Mouse (Mus musculus) lung, embryonic 14.5 days (tissue): Measurements from ENCODE around the gene Ttc16. TPM values are rescaled to one million over a fixed set of nuclear protein-coding genes. Genes with fewer than 3 reads are reported as not detected.

Experiments
- ATAC-seq: fragments of 200-750 bp; cut with Nextera tagmentation; 2 replicates; pipeline ENCODE4 v1.8.0; 2017; ENCODE audit warnings: mild to moderate bottlenecking, moderate TSS enrichment, moderate library complexity; ENCODE audit not compliant: insufficient read depth
- DNase-seq: peaks from one replicate; pipeline ENCODE4 v3.0.0-alpha.2; 2015
- H3K27ac ChIP-seq: fragments of 300-500 bp; sonication (generic); 2 replicates; pipeline ENCODE4 v1.5.1; 2014; ENCODE audit warnings: low read depth, mild to moderate bottlenecking, moderate library complexity
- H3K27me3 ChIP-seq: fragments of 300-500 bp; sonication (generic); 2 replicates; pipeline ENCODE4 v1.6.1; 2014; ENCODE audit warnings: low read length, control low read depth; ENCODE audit not compliant: insufficient read depth
- H3K36me3 ChIP-seq: fragments of 300-500 bp; sonication (generic); 2 replicates; pipeline ENCODE4 v1.6.1; 2014; ENCODE audit warnings: control low read depth; ENCODE audit not compliant: insufficient read depth
- H3K4me1 ChIP-seq: fragments of 300-500 bp; sonication (generic); 2 replicates; pipeline ENCODE4 v1.6.1; 2014; ENCODE audit warnings: antibody characterized with exemption, control low read depth; ENCODE audit not compliant: insufficient read depth
- H3K4me2 ChIP-seq: fragments of 300-500 bp; sonication (generic); 2 replicates; pipeline ENCODE4 v1.6.1; 2014; ENCODE audit warnings: mild to moderate bottlenecking
- H3K4me3 ChIP-seq: fragments of 300-500 bp; sonication (generic); 2 replicates; pipeline ENCODE4 v1.5.1; 2014; ENCODE audit warnings: low read depth, low read length
- H3K9ac ChIP-seq: fragments of 300-500 bp; sonication (generic); 2 replicates; pipeline ENCODE4 v1.6.1; 2014
- H3K9me3 ChIP-seq: fragments of 300-500 bp; sonication (generic); 2 replicates; pipeline ENCODE4 v1.6.1; 2016; ENCODE audit warnings: low read depth, low read length, control low read depth
- CTCF ChIP-seq: IDR thresholded peaks from 2 replicates; pipeline ENCODE4 v1.5.1; 2016; ENCODE audit warnings: antibody characterized with exemption, low read depth
- WGBS: fragments of 180-500 bp; shearing (Covaris S2); extraction: QIAGEN DNeasy Blood & Tissue Kit; methylation state at CpG from one replicate; pipeline ENCODE4 v1.1.7; 2014; 5-methylcytosine and 5-hydroxymethylcytosine counted together
- polyA plus RNA-seq: library from polyadenylated mRNA; unstranded; fragments of >200 nt; fragmentation: Nextera tagmentation; extraction: Ambion mirVana; gene quantifications from 2 replicates; pipeline ENCODE4 v1.2.1, GENCODE M21; 2014

Gene Ttc16
- polyA plus RNA-seq, 1 experiment from 2014 or later: 0.33 TPM

DNA sequence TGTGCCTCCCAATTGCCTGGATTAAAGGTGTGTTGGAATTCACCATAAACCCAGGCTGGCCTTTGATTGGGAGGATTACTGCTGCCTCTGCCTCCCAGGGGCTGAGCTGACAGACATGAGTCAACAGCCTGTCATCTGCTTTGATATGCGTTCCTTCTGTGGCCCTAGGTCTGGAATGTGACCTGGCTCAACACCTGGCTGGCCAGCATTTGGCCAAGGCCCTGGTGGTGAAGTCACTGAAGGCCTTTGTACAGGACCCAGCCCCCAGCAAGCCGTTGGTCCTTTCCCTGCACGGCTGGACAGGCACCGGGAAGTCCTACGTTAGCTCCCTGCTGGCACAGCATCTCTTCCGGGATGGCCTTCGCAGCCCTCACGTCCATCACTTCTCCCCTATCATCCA lies 16.9 kb downstream of the Ttc16 start:
- Histone ChIP-seq H3K4me3 (no peak overlapping the region), H3K27ac (no peak overlapping the region), H3K36me3 (peaks cover 44% of the 10 kb centered on the region), H3K4me2 (no peak overlapping the region), H3K9ac (no peak overlapping the region), H3K4me1 (no peaks in the 10 kb centered on the region), H3K27me3 (no peaks in the 10 kb centered on the region), H3K9me3 (no peaks in the 10 kb centered on the region)
- DNase-seq: no peak
- ATAC-seq: no peak
- no peak for TF ChIP-seq CTCF
- WGBS: 59% methylated on average over 8 of the region's 8 CpGs

DNA sequence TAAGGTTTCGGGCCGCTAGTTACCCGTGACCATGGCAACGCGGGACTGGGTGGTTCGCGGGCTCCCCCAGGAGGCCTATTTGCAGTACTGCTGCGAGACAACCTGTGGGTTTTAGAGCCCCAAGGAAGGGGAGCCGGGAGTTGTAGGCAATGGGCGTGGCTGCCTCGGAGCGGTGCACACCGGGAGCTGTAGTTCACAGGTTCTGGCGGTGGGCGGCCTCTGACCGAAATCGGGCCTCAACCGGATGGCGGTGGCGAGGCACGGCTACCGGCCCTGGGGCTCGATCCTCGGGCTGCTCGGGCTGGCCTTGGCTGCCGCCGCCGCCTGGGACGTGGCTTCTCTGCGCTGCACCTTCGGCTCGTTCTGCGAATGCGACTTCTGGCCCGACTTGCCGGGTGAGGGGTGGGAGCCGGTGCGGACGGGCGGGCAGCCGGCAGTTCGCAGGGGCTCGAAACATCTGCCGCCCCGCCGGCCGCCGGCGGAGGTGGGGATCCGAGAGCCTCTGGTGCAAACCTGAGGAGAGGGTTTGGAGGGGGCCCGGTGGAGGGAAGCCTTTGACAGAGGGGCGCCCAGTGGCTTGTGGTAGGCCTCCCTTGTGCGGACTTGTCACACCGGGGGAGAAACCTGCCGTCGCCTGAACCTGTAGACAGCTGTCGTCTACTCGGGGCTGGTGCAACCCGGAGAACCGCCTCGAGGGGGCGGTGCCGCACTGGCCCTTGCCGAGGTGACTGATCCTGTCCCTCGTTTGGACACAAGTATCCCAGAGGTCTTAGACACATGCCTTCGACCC lies 18.2 kb downstream of the Ttc16 start, which contains the start of gene Tor2a:
Tor2a (plus strand) TSS at position 179 of the 790 bp plus-strand sequence.
- peak within 1 kb of the TSS; percentile 70 for H3K4me3 ChIP-seq
- peaks cover 45% of the 10 kb centered on the region for H3K36me3 ChIP-seq
- TF ChIP-seq CTCF: peak; percentile 95
- WGBS: under 1% methylated on average over 66 of the region's 66 CpGs
- H3K9me3 ChIP-seq: no peaks in the 10 kb centered on the region
- H3K9ac ChIP-seq: peak within 1 kb of the TSS; percentile 79
- DNase-seq: peak; percentile 99
- H3K4me1 ChIP-seq: no peaks in the 10 kb centered on the region
- ATAC-seq: peak; percentile 96
- peak within 1 kb of the TSS; percentile 69 for H3K4me2 ChIP-seq
- H3K27me3 ChIP-seq: no peaks in the 10 kb centered on the region
- peak within 1 kb of the TSS; percentile 85 for H3K27ac ChIP-seq

DNA sequence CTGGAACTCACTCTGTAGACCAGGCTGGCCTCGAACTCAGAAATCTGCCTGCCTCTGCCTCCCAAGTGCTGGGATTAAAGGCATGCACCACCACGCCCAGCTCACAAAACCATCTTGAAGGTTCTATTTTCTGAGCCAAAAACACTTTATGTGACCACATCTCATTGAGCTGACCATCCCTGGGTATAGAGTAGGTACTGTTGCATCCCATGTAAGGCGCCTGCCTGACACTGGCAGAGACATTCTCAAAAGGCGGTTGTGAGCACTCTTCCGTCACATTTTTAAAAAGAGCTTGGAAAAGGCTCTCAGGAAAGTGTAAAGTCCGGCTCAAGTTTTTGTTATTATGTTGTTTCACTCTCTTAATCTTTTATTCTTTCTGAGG lies 18.8 kb downstream of the Ttc16 start:
- no peak for DNase-seq
- Histone ChIP-seq H3K27ac (no peak overlapping the region), H3K9me3 (no peaks in the 10 kb centered on the region), H3K36me3 (peaks cover 43% of the 10 kb centered on the region), H3K9ac (no peak overlapping the region), H3K27me3 (no peaks in the 10 kb centered on the region), H3K4me3 (peak overlapping the region; percentile 70), H3K4me2 (no peak overlapping the region; the same call in 1 of the 2 replicates), H3K4me1 (no peaks in the 10 kb centered on the region)
- ATAC-seq: peak; percentile 17; the same call in 1 of the 2 replicates
- no peak for TF ChIP-seq CTCF
- WGBS: 34% methylated on average over 6 of the region's 6 CpGs

- DNase-seq: no peak
- 66% methylated on average over 10 of the region's 10 CpGs for WGBS
These were observed 23.3 kb downstream of the Ttc16 start for GRCm38 (mm10) chr2:32752181-32752580.

DNA sequence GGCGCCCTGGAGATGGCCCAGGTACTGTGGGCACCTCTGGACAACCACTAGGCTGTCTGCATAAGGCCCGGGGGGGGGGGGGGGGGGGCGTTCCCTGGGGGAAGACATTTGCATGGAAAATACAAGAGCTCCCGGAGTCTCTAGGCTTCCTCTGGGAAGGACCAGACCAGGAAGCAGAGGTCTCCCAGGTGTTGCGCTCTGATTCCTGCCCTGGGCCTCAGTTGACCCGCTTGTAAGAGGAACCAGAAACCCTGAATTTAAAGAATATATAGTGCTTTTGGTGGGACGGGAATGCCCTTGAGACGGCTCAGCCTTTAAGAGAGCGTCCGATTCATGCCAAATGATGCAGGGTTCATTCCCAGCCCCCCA lies 23.8 kb downstream of the Ttc16 start:
- ATAC-seq (no peak), DNase-seq (no peak)
- peak overlapping the region; percentile 34 for H3K4me3 ChIP-seq
- no peak for TF ChIP-seq CTCF
- H3K27me3 ChIP-seq: no peaks in the 10 kb centered on the region
- H3K4me1 ChIP-seq: no peaks in the 10 kb centered on the region
- peak overlapping the region; percentile 44; the same call in 1 of the 2 replicates for H3K9ac ChIP-seq
- peak overlapping the region; percentile 60 for H3K4me2 ChIP-seq
- H3K27ac ChIP-seq: no peak overlapping the region
- 36% methylated on average over 9 of the region's 10 CpGs for WGBS
- H3K9me3 ChIP-seq: no peaks in the 10 kb centered on the region
- peaks cover 62% of the 10 kb centered on the region; the same call in 1 of the 2 replicates for H3K36me3 ChIP-seq

More at GRCm38 (mm10) chr2:32752181-32752580, 23.3 kb downstream of the Ttc16 start:
- H3K27me3 ChIP-seq: no peaks in the 10 kb centered on the region
- H3K4me1 ChIP-seq: no peaks in the 10 kb centered on the region
- H3K27ac ChIP-seq: no peak overlapping the region
- peak; percentile 40 for TF ChIP-seq CTCF
- H3K9ac ChIP-seq: no peak overlapping the region
- peak overlapping the region; percentile 60; the same call in 1 of the 2 replicates for H3K4me2 ChIP-seq
- no peaks in the 10 kb centered on the region for H3K9me3 ChIP-seq
- no peak overlapping the region for H3K4me3 ChIP-seq
- peaks cover 56% of the 10 kb centered on the region; the same call in 1 of the 2 replicates for H3K36me3 ChIP-seq
- no peak for ATAC-seq

DNA sequence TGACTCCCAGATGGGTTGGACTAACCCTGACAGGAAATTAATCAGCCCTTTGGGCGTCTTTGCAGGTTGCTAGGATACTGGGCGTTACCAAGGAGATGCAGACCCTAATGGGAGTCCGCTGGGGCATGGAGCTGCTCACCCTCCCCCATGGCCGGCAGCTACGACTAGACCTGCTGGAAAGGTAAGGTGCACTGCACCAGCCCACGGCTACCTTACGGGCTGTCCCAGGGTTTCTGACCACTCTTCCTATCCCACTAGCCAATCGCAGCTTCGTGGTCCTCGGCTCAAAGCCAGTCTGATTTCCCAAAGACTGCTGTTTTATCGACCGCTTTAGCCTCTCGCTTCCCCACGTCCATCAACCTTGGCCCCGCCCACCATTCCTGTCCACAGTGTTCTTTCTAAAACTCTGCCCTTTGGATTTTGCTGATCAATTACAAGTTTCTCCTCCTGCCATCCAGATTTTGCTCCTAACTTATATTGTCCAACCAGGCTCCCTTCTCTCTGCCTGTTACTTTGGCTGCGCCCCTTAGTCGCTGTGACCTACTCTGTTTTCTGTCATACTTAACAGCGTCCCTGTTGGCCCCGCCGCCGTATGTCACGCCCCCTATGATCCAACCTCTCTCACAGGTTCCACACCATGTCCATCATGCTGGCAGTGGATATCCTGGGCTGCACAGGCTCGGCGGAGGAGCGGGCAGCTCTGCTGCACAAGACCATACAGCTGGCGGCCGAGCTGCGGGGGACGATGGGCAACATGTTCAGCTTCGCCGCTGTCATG lies 24.4 kb downstream of the Ttc16 start:
- Histone ChIP-seq H3K9me3 (no peaks in the 10 kb centered on the region), H3K27me3 (no peaks in the 10 kb centered on the region), H3K9ac (peak overlapping the region; percentile 44), H3K36me3 (peaks cover 67% of the 10 kb centered on the region; the same call in 1 of the 2 replicates), H3K4me1 (no peaks in the 10 kb centered on the region), H3K4me3 (peak overlapping the region; percentile 34), H3K27ac (no peak overlapping the region), H3K4me2 (peak overlapping the region; percentile 60)
- 15% methylated on average over 31 of the region's 31 CpGs for WGBS
- no peak for TF ChIP-seq CTCF
- DNase-seq: peak; percentile 75
- ATAC-seq: peak; percentile 91

DNA sequence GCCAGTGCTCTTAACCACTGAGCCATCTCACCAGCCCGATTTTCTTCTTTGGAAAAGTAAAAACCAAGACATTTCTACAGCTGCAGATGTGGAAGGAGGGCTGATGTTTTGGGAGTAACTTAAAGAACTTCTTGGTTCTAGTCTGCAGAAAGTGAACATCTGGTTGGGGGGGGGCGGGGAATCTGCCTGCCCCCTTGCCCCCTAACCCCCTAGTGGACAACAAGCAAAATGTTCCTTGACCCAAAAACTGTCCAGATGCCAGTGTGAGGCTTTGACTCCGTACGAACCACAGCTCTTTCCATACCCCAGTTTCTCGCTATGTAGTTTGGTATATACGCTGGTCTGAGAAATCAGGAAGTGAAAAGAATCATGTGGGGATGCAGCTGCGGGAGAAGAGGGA lies 25.2 kb downstream of the Ttc16 start:
- H3K36me3 ChIP-seq: peaks cover 75% of the 10 kb centered on the region; the same call in 1 of the 2 replicates
- TF ChIP-seq CTCF: peak; percentile 26; the same call in 1 of the 2 replicates
- no peaks in the 10 kb centered on the region for H3K4me1 ChIP-seq
- no peaks in the 10 kb centered on the region for H3K27me3 ChIP-seq
- H3K9ac ChIP-seq: no peak overlapping the region
- H3K4me3 ChIP-seq: no peak overlapping the region
- DNase-seq: no peak
- H3K9me3 ChIP-seq: no peaks in the 10 kb centered on the region
- no peak overlapping the region for H3K4me2 ChIP-seq
- H3K27ac ChIP-seq: no peak overlapping the region
- WGBS: 66% methylated on average over 7 of the region's 7 CpGs
- ATAC-seq: no peak
